ENCODE assay signal across 20 mouse cellular contexts in genomic region chr15:7295199-7295598, GRCm38 (mm10).
DNase-seq lines count a peak whose midpoint lies in the region; ATAC-seq lines count a peak whose summit lies in the region.
"Had no signal": no experiment of that assay in that cellular context is flagged by ENCODE, and none has a peak within 500 bp of the region (broad histone marks: within the 10 kb centered on the region; RNA-seq: fewer than 3 reads in every experiment).

No protein-coding gene starts in this region.

- WGBS in midbrain, embryonic 11.5 days, result 85% methylated on average over 1 of the region's 1 CpGs
- 97% methylated on average over 1 of the region's 1 CpGs for WGBS in midbrain, embryonic 13.5 days
- WGBS in midbrain, embryonic 16.5 days, result 97% methylated on average over 1 of the region's 1 CpGs
- WGBS in midbrain, embryonic 14.5 days, result 92% methylated on average over 1 of the region's 1 CpGs

- H3K36me3 ChIP-seq in megakaryocyte, embryonic 14.5 days (replicated peaks; ENCODE audit: low read length), result no peaks in the 10 kb centered on the region
- H3K36me3 ChIP-seq in midbrain, embryonic 11.5 days (ENCODE audit: control insufficient read depth, insufficient read depth, low read length), result no peaks in the 10 kb centered on the region
- no peaks in the 10 kb centered on the region for H3K36me3 ChIP-seq in midbrain, embryonic 13.5 days
- H3K36me3 ChIP-seq in midbrain, embryonic 16.5 days (ENCODE audit: control insufficient read depth, insufficient read depth, low read length), result no peaks in the 10 kb centered on the region
- H3K36me3 ChIP-seq in midbrain, embryonic 14.5 days (ENCODE audit: control insufficient read depth, insufficient read depth, low read length), result no peaks in the 10 kb centered on the region
- H3K36me3 ChIP-seq: G1E had no signal

- no peak overlapping the region for H3K9ac ChIP-seq in midbrain, embryonic 11.5 days (ENCODE audit: low read length)
- no peak overlapping the region for H3K9ac ChIP-seq in midbrain, embryonic 13.5 days (replicated peaks)
- H3K9ac ChIP-seq in midbrain, embryonic 16.5 days (ENCODE audit: low read depth, low read length), result no peak overlapping the region
- no peak overlapping the region for H3K9ac ChIP-seq in midbrain, embryonic 14.5 days (replicated peaks; ENCODE audit: low read length)

- no peaks in the 10 kb centered on the region for H3K4me1 ChIP-seq in megakaryocyte, embryonic 14.5 days
- no peaks in the 10 kb centered on the region for H3K4me1 ChIP-seq in midbrain, embryonic 11.5 days (ENCODE audit: control insufficient read depth, insufficient read depth, low read length)
- H3K4me1 ChIP-seq in midbrain, embryonic 13.5 days (replicated peaks), result peaks cover 8% of the 10 kb centered on the region
- H3K4me1 ChIP-seq in midbrain, embryonic 16.5 days (ENCODE audit: control insufficient read depth, insufficient read depth, low read length), result peaks cover 6% of the 10 kb centered on the region
- 0 out of 2 replicates have a peak, but pooled peaks cover 6% of the 10 kb centered on the region for H3K4me1 ChIP-seq in midbrain, embryonic 14.5 days (ENCODE audit: control insufficient read depth, insufficient read depth, low read length)

- peaks cover 3% of the 10 kb centered on the region for H3K9me3 ChIP-seq in megakaryocyte, embryonic 14.5 days
- no peaks in the 10 kb centered on the region for H3K9me3 ChIP-seq in midbrain, embryonic 11.5 days (ENCODE audit: control insufficient read depth, low read length)
- H3K9me3 ChIP-seq in midbrain, embryonic 13.5 days, result 0 out of 2 replicates have a peak, but pooled peaks cover 2% of the 10 kb centered on the region
- no peaks in the 10 kb centered on the region for H3K9me3 ChIP-seq in midbrain, embryonic 16.5 days (replicated peaks; ENCODE audit: control insufficient read depth, low read length, poor library complexity, severe bottlenecking)
- no peaks in the 10 kb centered on the region for H3K9me3 ChIP-seq in midbrain, embryonic 14.5 days (ENCODE audit: control insufficient read depth, low read length)
- H3K9me3 ChIP-seq: G1E had no signal

- no peak for ATAC-seq in megakaryocyte, adult 5-6 weeks (ENCODE audit: poor library complexity, severe bottlenecking)
- no peak for ATAC-seq in midbrain, embryonic 11.5 days (ENCODE audit: low FRiP score)
- ATAC-seq in midbrain, embryonic 13.5 days, result no peak
- peak; percentile 55; the same call in 1 of the 2 replicates for ATAC-seq in midbrain, embryonic 16.5 days
- no peak for ATAC-seq in midbrain, embryonic 14.5 days (ENCODE audit: low FRiP score, low TSS enrichment)
- ATAC-seq: activated CD4-positive, CD25-positive, alpha-beta regulatory T cell, adult 4 months; CD4-positive, CD25-positive, alpha-beta regulatory T cell, adult 4 months; Patski had no signal

- no peak overlapping the region for H3K27ac ChIP-seq in midbrain, embryonic 11.5 days (ENCODE audit: low read depth, low read length)
- H3K27ac ChIP-seq in midbrain, embryonic 13.5 days, result no peak overlapping the region
- no peak overlapping the region for H3K27ac ChIP-seq in midbrain, embryonic 16.5 days (ENCODE audit: low read length)
- no peak overlapping the region for H3K27ac ChIP-seq in midbrain, embryonic 14.5 days (replicated peaks; ENCODE audit: low read depth, low read length)

- H3K27me3 ChIP-seq in megakaryocyte, embryonic 14.5 days (replicated peaks), result peaks cover 2% of the 10 kb centered on the region
- H3K27me3 ChIP-seq in midbrain, embryonic 11.5 days (ENCODE audit: control insufficient read depth, insufficient read depth, low read length), result no peaks in the 10 kb centered on the region
- H3K27me3 ChIP-seq in midbrain, embryonic 13.5 days, result no peaks in the 10 kb centered on the region
- no peaks in the 10 kb centered on the region for H3K27me3 ChIP-seq in midbrain, embryonic 16.5 days (ENCODE audit: control insufficient read depth, insufficient read depth, low read depth, low read length)
- no peaks in the 10 kb centered on the region for H3K27me3 ChIP-seq in midbrain, embryonic 14.5 days (ENCODE audit: control insufficient read depth, insufficient read depth, low read length)

- DNase-seq in midbrain, embryonic 11.5 days (ENCODE audit: low spot score, missing footprints), result peak; percentile 65
- DNase-seq in midbrain, embryonic 14.5 days, result no peak
- DNase-seq: adrenal gland, adult 2 months; adrenal gland, adult 8-10 months; adrenal gland, postnatal 10 days; adrenal gland, postnatal 14 days; adrenal gland, postnatal 25 days; adrenal gland, postnatal 36 days; B cell, adult 2 months; cerebellum, adult 11 months; cerebellum, adult 11-12 months; cerebellum, adult 18-20 months had no signal

- H3K4me3 ChIP-seq in megakaryocyte, embryonic 14.5 days (replicated peaks), result peak overlapping the region; percentile 29
- H3K4me3 ChIP-seq in midbrain, embryonic 11.5 days (ENCODE audit: low read depth, low read length), result no peak overlapping the region
- no peak overlapping the region for H3K4me3 ChIP-seq in midbrain, embryonic 13.5 days (replicated peaks)
- H3K4me3 ChIP-seq in midbrain, embryonic 16.5 days (ENCODE audit: low read depth, low read length), result no peak overlapping the region
- no peak overlapping the region for H3K4me3 ChIP-seq in midbrain, embryonic 14.5 days (replicated peaks; ENCODE audit: low read depth, low read length)

- H3K4me2 ChIP-seq in midbrain, embryonic 11.5 days, result no peak overlapping the region
- H3K4me2 ChIP-seq in midbrain, embryonic 13.5 days (replicated peaks), result no peak overlapping the region
- H3K4me2 ChIP-seq in midbrain, embryonic 16.5 days (ENCODE audit: low read length), result no peak overlapping the region
- H3K4me2 ChIP-seq in midbrain, embryonic 14.5 days (ENCODE audit: low read length), result no peak overlapping the region
